Mouse (Mus musculus) layer of hippocampus, adult 11-12 months (tissue): ENCODE data around the gene 4930518I15Rik.
"Not testable (repeated sequence)": the region's sequence is repeated elsewhere in the genome, so short reads cannot be mapped to it uniquely, and the experiment has no call there.

Experiments used
- DNase-seq: peaks from one replicate; pipeline ENCODE4 v3.0.0; 2022; ENCODE audit warnings: low spot score

The 4930518I15Rik gene

DNA sequence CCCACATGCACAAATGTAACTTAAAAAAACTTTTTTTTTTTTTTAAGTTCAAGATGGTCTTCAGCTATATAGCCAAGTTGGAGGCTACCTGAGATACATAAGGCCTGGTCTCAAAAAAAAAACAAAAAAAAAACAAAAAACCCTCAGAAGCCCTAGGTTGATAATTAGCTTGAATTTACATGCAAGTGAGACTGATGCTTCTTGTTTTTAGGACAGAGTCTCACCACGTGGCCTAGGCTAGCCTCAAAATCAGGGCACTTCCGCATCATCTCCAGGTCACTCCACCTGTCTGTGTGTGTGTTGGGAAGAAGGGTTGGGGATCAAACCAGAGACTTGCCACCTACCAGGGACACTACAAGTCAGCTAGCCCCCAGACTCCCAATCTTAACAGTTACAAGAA is at the start of gene 4930518I15Rik:
Gene 4930518I15Rik (minus strand): TSS at position 112 of the 400 bp plus-strand sequence.
- DNase-seq: no peak

DNA sequence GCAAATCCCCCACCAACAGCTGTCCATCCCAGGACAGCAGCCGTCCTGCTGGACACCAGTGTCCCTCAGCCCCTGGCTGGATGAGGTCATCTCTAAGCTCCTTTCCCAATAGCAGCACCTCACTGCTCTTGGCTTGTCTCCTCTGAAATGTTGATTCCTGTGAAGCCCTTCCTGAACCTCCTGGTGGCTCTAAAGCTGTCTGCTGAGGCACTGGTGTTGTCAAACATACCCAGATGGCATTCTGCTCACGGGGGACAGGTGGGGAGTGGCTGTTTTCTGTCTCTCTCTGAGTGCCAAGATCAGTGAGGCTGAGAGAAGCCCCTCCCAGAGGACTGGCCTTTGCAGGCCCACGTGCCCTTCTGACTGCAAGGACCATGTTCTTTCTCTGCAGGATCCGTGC is 48.2 kb upstream of the 4930518I15Rik start:
- DNase-seq: not testable (repeated sequence)

DNA sequence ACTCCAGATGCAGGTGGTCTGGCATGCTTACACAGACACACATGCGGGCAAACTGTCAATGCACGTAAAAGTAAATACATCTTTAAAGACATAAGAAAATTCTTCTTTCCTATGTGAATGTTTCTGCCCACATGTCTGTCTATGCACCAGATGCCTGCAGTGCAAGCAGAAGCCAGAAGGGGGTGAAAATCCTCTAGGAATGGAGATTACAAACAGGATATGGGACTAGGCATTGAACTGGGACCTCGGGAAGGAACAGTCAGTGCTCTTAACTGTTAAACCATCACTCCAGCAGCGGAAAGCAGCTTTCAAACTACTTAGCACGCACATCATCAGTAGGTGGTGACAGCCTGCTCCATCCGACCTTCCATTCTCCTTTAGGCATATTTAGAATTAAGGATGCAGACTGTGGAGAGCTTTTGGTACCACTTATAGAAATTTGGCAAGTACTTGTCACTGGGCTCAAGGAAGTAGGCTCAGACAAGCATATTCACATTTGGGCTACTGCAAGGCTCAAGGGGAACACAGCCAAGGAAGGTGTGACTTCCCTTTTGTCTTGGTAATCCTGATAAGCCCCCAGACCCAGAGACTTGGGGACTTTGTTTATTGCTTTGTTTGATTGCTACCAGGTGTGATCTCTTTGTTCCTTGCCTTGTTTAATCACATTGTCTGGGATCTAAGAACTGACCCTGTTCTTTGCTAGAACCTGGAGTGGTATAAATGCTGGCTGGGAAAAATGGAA is 47.4 kb upstream of the 4930518I15Rik start:
- peak; percentile 83 for DNase-seq

DNA sequence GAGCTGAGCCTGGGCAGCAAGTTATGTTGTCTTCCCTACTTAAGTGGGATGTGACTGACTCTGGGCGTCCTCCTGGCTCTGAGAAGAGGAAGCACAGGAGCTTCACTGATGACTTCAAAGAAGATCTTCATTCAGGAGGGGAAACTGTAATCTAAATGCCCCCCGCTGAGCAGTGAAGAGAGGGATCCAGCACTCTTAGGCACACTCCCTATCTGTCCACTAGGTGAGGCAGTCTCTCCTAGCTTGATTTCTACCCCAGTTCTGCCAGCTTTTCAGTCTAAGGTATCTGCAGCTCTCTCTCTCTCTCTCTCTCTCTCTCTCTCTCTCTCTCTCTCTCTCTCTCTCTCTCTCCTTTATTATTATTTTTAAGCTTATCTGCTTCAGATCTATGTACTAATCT is 45.6 kb upstream of the 4930518I15Rik start:
- DNase-seq: no peak

DNA sequence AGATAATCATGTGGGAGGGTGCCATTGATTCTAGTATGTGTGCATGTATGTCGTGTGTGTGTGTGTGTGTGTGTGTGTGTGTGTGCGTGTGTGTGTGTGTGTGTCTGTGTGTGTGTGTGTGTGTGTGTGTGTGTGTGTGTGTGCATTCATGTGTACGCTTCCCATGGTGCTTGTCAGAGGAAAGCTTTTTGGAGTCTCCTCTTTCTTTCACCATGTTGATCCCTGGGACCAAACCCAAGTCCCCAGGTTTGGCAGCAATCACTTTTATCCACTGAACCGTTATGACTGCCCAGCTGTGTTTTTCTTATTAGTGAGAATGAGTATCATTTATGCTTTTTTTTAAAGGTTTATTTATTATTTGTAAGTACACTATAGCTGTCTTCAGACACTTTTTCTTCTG is 44.7 kb upstream of the 4930518I15Rik start:
- not testable (repeated sequence) for DNase-seq

DNA sequence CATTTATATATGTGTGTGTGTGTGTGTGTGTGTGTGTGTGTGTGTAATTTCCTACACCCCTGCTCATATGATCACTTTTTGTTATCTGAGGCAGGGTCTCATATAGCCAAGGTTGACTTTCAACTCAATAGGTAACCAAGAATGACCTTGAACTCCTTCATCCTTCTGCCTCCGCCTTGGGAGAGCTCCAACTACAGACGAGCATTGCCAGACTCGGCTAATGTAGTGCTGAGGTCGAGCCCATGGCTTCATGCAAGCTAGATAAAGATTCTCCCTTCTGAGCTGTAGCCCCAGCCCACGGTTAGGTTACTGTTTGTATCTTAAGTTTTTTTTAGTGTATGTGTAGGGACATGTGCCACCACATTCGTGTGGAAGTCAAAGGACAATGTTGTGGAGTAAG is 44.1 kb upstream of the 4930518I15Rik start:
- no peak for DNase-seq

DNA sequence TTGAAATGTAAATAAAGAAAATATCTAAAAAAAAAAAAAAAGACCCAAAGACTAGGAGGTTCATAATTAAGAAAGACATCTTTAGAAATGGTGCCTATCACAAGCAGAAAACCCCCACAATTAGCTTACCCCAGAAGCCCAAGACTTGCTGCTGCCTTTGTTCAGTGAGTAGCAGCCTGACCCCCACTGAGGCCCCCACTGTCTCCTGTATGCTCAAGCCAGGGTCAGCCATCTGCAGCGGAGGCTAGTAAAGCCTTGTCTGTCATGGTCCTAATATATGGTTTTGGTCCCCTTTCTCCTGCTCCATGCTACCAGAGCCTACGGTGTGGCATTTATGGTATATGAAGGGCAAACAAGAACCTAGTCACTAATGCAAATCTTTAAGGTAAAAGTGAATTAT is 43.6 kb upstream of the 4930518I15Rik start:
- DNase-seq: no peak

DNA sequence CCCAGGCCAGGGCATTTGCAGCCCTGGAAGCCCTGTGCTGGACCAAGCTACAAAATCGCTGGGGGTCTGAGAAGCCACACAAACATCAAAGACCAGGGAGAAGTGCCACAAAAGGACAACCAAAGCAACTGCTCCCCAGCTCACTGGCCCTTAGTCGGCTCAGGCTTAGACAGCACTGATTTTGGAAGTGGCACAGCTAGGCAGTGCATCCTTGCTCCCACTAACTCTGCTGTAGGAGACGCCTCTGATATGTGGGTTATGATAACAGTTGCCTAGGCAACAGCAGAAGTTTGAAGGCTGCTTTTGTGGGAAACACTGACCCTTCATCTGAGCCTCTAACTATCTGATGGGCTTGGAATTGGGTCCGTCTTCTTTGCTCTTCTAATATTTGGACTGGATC is 41.4 kb upstream of the 4930518I15Rik start:
- DNase-seq: no peak

DNA sequence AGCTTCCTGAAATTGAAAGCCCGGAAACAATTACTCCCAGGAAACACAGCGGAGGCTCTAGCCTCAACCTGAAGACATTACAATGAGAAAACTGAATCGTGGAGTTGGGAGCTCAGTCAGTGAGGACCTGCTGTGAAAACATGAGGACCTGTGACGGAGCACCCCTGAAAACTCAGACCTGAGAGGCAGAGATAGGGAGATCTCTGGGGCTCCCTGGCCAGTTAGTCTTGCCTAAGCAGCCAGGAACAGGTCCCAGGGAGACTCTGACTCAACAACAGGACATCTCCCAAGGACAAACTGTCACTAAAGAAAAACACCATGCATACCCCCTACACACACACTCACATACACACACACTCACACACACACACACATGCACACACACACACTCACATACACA is 40.6 kb upstream of the 4930518I15Rik start:
- no peak for DNase-seq

DNA sequence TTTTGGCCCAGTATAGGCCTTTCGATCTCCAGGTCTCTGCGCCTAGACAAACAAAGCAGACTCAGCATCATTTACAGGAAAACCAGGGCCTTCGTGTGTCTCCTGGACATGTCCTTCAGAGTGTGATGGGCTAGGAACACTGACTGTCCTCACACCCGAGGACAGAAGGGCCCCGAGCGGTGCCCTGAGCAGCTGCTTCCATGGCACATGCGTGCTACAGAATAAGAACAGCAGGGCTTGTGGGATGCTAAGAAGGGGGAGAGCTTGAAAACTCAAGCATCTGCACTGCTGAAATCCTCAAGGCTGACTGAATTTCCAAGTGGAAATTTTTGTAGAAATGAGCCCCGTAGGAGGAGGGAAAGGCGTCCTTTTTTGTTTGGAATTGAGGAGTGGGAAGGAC is 39.3 kb upstream of the 4930518I15Rik start:
- no peak for DNase-seq

DNA sequence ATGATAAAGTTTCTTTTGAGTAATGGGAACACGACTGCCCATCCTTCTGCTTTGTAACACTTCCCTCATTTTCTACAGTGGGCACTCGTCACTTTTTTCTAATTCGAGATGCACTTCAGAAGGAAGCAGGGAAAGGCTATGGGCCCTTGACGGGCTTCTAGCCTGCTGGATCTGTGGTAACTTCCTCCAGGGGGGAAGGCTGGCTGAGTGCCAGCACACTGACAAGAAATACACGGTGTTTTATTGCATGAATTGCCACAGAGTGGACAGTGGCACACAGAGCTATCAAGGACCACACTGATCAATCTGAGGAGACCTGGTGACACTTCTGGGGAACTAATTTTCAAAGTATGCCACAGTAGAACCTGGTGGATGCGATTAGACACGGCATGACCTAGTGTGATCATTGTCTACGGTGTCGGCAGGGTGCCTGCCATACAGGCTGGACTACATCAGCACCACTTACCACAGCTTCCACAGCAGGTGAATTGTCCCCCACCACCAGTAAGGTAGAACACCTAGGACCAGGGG is 38.7 kb upstream of the 4930518I15Rik start:
- DNase-seq: no peak

DNA sequence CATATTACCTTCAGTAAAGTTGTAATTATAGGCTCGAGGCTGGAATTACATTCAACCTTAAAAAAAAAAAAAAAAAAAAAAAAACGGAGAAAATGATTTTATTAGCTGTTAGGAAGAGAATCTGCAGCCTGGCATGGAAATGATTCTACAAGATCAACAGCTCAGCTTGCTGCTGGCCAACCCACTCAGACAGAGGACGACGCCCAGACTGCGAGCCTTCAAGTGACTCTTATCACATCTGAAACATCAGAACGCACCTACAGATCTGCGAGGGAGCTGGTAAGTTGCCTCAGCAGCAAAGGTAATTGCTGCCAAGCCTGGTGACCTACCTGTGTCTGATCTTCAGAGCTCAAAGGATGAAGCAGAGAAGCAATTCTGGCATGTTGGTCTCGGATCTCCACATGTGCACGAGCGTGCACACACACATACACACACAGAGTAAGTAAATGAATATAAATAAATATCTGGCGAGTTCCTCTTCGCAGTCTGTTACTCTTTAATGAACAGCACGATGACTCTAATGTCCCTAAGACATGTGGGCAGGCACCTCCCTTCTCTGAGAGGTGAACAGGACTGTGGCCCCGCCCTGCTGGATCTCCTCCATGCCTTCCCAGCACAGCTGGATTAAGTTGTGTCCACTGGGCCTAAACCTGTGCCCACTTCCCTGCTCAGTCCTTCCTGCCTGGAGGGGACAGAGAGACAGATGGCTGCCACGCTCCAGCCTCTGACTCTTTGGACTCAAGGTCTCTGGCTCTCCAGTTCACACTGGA is 36.9 kb upstream of the 4930518I15Rik start:
- DNase-seq: no peak

DNA sequence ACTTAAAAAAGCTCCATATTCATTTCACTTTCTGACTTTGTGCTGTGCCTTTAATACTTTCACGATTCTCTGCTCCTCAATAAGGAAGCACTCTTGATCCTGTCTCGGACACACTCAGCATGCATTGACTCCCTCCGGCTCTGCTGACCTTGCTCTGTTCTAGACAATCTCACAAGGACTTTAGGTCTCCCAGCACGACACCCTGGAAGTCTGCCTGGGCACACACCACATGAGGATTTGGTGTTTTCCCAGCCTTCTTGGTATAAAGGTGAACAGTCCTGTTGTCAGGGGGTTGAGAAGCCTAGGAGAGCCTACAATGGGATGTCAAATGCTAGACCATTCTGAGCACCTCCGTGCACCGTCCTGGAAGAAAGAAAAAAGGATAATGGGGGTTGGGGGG is 35.1 kb upstream of the 4930518I15Rik start:
- no peak for DNase-seq

DNA sequence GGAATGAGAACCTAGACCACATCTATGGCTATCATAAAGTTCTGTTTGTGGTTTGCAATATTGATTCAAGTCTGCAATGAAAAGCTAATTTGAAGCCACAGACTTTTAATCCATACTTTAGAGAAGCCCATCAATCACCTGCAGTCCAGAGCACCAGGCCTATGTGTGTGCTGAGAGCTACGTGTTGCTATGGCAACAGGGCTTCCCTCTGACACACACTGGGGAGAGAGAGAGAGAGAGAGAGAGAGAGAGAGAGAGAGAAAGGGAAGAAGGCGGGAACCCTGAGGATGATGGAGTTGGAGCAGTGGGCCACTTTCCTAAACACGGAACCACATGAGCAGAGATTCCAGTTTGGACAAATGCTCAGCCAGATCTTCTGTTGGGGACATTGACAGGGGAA is 34.5 kb upstream of the 4930518I15Rik start:
- no peak for DNase-seq

DNA sequence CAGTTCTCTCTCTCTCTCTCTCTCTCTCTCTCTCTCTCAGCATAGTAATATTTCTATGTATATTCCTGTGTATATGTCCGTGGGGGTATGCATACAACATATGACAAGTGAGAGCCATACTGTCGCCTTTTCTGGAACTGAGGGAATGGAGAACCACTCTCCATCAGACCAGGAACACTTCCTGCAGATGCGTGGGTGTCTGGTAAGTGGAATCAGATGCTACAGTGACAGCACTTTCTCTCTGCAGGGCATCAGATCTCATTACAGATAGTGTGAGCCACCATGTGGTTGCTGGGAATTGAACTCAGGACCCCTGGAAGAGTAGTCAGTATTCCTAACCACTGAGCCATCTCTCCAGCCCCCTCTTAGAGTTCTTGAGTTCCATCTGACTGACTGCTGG is 30.7 kb upstream of the 4930518I15Rik start:
- DNase-seq: no peak

DNA sequence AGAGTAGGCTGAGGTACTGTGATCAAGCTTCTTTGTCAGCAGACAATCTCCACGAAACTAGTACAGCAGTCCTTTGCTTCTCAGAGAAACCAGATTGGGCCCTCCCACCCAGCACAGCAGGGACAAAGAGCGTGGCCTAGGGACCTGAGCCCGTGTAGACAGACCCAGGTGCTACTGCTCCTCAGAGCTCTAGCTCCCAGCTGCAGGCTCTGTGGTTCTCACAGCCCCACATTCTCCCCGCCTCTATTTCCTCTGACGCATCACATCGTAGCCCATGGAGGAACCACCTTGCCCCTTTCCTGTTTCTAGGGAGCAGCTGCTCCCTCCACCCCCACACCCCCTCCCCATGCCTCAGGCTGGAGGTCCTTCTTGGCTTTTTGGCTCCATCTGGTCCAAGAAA is 29.3 kb upstream of the 4930518I15Rik start, which contains the start of gene Sla2:
Gene Sla2 (minus strand): TSS at position 176 of the 400 bp plus-strand sequence.
- DNase-seq: no peak

DNA sequence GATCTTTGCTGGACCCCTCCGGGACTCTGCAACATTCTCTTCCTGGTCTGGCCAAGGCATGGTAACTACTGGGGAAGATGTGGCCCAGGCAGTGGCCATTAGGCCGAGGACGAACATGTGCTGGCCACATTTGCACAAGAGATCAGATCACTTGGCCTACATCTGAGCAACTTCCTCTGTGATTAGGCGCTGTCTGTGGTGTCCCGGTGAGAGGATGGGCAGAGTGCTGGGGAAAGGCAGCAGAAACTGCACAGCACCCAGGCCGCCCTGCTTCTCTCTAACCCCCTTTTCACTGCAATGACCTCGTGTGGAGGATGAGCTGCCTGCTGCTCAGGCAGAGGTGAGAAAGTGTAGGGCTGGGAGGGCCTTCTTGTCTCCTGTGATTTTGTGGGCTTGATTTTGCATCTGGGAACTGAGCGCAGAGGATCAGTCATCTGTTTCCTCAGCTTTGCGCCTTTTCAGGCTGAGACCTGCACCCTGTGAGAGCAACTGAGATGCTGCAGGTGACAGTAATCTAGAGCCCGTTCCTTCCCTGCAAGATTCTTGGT is 28.4 kb upstream of the 4930518I15Rik start:
- no peak for DNase-seq

DNA sequence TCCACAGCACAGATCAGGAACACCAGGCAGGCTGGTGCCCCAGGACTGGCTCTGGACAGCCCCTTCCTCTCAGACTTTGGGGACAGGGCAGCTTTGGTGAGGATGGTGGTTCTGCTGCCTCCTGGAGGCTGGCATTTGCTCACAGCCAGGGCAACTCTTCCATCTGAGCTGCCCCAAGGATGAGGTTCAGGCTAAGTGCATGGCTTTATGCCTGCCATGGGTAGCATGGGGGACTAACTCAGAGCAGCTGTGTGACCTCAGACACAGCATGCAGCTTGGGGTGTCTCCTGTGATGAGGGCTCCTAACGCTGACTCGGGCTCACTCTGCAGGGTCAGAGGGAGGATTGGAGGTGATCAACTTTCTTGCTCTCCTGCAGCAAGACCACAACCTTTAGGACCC is 27.9 kb upstream of the 4930518I15Rik start:
- DNase-seq: not testable (repeated sequence)

DNA sequence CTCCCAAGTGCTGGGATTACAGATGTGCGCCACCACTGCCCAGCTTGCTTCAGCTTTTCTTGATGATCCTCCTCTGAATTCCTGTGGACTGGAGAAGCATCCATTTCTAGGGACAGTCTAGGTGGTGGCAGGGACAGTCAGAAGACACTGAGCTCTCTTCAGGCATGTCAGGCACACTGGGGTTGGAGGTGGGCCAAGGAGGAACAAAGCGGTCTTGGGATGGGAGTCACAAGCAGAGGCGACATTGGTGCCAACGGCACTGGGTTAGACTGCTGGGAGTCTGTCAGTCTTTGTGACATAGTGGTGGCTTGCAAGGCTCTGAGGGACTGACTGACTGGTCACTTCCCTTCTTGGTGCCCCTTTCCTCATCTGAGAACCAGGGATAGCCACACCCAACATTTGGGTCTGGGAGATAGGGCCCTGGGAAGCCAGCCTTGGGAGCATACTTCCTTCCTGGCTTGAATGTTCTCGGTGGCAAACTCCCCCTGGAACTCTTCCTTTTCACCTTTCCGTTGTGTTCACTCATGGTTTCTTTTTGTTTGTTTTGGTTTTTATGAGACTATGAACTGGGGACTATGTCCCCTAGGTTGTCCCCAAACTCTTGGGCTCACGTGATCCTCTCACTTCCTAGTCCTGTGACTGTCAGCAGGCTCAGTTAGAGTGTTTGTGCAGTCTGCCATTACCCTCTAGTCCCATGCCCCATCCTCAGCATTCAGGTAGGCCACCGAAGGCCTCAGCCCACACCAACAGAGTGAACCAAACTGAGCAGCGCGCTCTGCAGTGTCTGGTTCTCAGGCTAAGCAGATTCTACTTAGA is 26.9 kb upstream of the 4930518I15Rik start:
- DNase-seq: no peak

DNA sequence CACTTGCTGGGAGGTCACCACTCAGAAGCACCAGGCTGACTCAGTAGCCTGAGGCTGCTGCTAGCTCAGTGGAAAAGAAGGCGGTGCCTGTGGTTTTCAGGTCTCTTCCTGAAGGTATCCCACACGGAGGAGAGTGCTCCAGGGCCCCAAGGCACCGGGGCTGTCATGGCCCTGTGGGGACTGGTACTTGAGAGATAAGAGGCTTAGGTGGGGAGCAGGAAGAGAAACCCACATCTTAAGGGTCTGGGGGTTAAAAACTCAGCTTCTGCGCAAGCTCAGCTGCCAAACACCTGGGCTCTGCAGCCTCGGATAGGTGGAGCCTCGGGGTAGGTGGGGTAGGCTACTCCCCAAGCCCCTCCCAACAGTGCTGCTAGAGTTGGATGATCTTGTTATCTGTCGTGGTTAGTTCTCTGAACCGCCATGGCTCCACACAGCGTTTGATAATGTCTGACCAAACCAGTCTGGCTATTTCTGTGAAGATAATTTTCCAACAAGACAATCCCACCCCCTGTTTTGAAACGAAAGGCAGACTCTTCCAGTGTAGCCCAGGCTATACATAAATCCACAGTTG is 24.8 kb upstream of the 4930518I15Rik start:
- no peak for DNase-seq

DNA sequence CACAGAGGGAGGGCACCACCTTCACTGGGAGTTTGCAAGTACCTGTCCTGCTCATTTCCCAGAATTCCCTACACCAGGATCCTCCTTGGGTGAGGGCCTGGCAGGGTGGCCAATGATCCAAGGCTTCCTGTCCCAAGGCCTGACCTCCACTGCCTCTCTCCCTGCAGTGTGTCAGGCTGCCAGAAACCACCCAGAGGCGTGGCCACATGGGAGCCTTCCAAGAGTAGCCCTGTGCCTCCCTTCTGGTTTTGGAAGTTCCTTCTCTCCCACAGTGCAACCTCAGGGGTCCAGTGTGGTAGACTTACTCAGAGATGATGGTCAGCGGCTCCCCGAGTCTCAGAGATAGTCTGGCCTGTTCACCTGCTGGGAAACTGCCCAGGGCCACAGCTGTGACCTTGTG is 21.8 kb upstream of the 4930518I15Rik start:
- DNase-seq: no peak

DNA sequence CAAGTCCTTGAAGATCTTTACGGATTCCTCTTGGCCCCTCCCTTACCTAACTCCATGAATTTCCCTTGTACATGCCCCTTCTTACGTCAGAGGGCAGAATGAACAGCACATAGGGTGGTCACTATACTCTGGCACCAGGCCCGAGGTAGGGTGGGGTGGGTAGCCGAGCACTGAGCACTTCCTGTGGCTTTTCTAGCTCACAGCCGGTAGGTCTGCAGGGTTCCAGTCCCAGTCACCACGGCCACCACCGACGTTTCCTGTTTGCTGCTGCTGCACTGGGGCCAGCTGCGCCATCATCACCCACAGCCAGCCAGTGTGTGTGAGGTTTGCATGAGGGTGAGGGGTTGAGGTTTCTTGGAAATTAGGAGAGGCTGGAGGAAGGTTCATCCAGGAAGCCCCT is 20.0 kb upstream of the 4930518I15Rik start:
- no peak for DNase-seq
